Mouse (Mus musculus): Measurements from ENCODE around the gene 1110032F04Rik. TPM values are rescaled to one million over a fixed set of nuclear protein-coding genes. Genes with fewer than 3 reads are reported as not detected.

1110032F04Rik gene
- 3.1 and 3.8 TPM in 2 replicates for polyA plus RNA-seq (2015; fragmentation: Nextera tagmentation; extraction: Ambion mirVana)

- peak; percentile 78 for ATAC-seq
- whole genome bisulfite sequencing, result under 1% methylated on average over 39 of the region's 62 CpGs
- no peaks in the 10 kb centered on the region for H3K36me3 ChIP-seq (ENCODE audit: control insufficient read depth, insufficient read depth)
- peak within 1 kb of the TSS; percentile 78 for H3K4me3 ChIP-seq (replicated peaks; ENCODE audit: low read length)
- H3K27me3 ChIP-seq (replicated peaks; ENCODE audit: control insufficient read depth, insufficient read depth, low read length), result no peaks in the 10 kb centered on the region
- H3K4me1 ChIP-seq (replicated peaks; ENCODE audit: control insufficient read depth, insufficient read depth, low read length), result peaks cover 13% of the 10 kb centered on the region
- H3K4me2 ChIP-seq (ENCODE audit: low read length), result peak within 1 kb of the TSS; percentile 96
- peak within 1 kb of the TSS; percentile 78 for H3K9ac ChIP-seq (replicated peaks; ENCODE audit: low read depth, low read length)
- no peak within 1 kb of the TSS; the same call in 1 of the 2 replicates for H3K27ac ChIP-seq (ENCODE audit: low read length)
- H3K9me3 ChIP-seq (ENCODE audit: control insufficient read depth, low read length), result no peaks in the 10 kb centered on the region
Observed at GRCm38 (mm10) chr3:68869211-68869690, at the start of gene 1110032F04Rik. Gene 1110032F04Rik, plus strand, starts transcription at chr3:68869586.

GRCm38 (mm10) chr3:68821406-68821805, 48.0 kb upstream of the 1110032F04Rik start:
- H3K4me1 ChIP-seq (replicated peaks; ENCODE audit: control insufficient read depth, insufficient read depth, low read length), result peaks cover 24% of the 10 kb centered on the region
- no peaks in the 10 kb centered on the region for H3K9me3 ChIP-seq (ENCODE audit: control insufficient read depth, low read length)
- H3K27ac ChIP-seq (ENCODE audit: low read length), result no peak overlapping the region
- no peak for ATAC-seq
- H3K27me3 ChIP-seq (replicated peaks; ENCODE audit: control insufficient read depth, insufficient read depth, low read length), result no peaks in the 10 kb centered on the region
- H3K9ac ChIP-seq (replicated peaks; ENCODE audit: low read depth, low read length), result no peak overlapping the region
- H3K4me2 ChIP-seq (ENCODE audit: low read length), result no peak overlapping the region
- H3K36me3 ChIP-seq (ENCODE audit: control insufficient read depth, insufficient read depth), result no peaks in the 10 kb centered on the region
- WGBS, result 70% methylated on average over 4 of the region's 4 CpGs
- no peak overlapping the region for H3K4me3 ChIP-seq (replicated peaks; ENCODE audit: low read length)

GRCm38 (mm10) chr3:68821926-68822341, 47.5 kb upstream of the 1110032F04Rik start:
- ATAC-seq, result peak; percentile 66
- WGBS, result 19% methylated on average over 5 of the region's 5 CpGs
- H3K4me3 ChIP-seq (replicated peaks; ENCODE audit: low read length), result no peak overlapping the region
- no peak overlapping the region for H3K4me2 ChIP-seq (ENCODE audit: low read length)
- no peak overlapping the region for H3K9ac ChIP-seq (replicated peaks; ENCODE audit: low read depth, low read length)
- H3K36me3 ChIP-seq (ENCODE audit: control insufficient read depth, insufficient read depth), result no peaks in the 10 kb centered on the region
- no peak overlapping the region for H3K27ac ChIP-seq (ENCODE audit: low read length)
- peaks cover 24% of the 10 kb centered on the region for H3K4me1 ChIP-seq (replicated peaks; ENCODE audit: control insufficient read depth, insufficient read depth, low read length)
- no peaks in the 10 kb centered on the region for H3K27me3 ChIP-seq (replicated peaks; ENCODE audit: control insufficient read depth, insufficient read depth, low read length)
- no peaks in the 10 kb centered on the region for H3K9me3 ChIP-seq (ENCODE audit: control insufficient read depth, low read length)

GRCm38 (mm10) chr3:68823876-68824764, 45.3 kb upstream of the 1110032F04Rik start:
- Histone ChIP-seq H3K4me3 (replicated peaks; ENCODE audit: low read length) (no peak overlapping the region), H3K4me1 (replicated peaks; ENCODE audit: control insufficient read depth, insufficient read depth, low read length) (peaks cover 24% of the 10 kb centered on the region), H3K9ac (replicated peaks; ENCODE audit: low read depth, low read length) (no peak overlapping the region), H3K27me3 (replicated peaks; ENCODE audit: control insufficient read depth, insufficient read depth, low read length) (no peaks in the 10 kb centered on the region), H3K9me3 (ENCODE audit: control insufficient read depth, low read length) (no peaks in the 10 kb centered on the region), H3K36me3 (ENCODE audit: control insufficient read depth, insufficient read depth) (no peaks in the 10 kb centered on the region), H3K27ac (ENCODE audit: low read length) (peak overlapping the region; percentile 59), H3K4me2 (ENCODE audit: low read length) (no peak overlapping the region)
- ATAC-seq, result peak; percentile 92
- WGBS, result 25% methylated on average over 15 of the region's 15 CpGs

GRCm38 (mm10) chr3:68824765-68825090, 44.7 kb upstream of the 1110032F04Rik start:
- no peak overlapping the region for H3K9ac ChIP-seq (replicated peaks; ENCODE audit: low read depth, low read length)

GRCm38 (mm10) chr3:68825151-68825550, 44.2 kb upstream of the 1110032F04Rik start:
- Histone ChIP-seq H3K36me3 (ENCODE audit: control insufficient read depth, insufficient read depth) (no peaks in the 10 kb centered on the region), H3K27me3 (replicated peaks; ENCODE audit: control insufficient read depth, insufficient read depth, low read length) (no peaks in the 10 kb centered on the region), H3K4me2 (ENCODE audit: low read length) (no peak overlapping the region), H3K4me3 (replicated peaks; ENCODE audit: low read length) (no peak overlapping the region), H3K27ac (ENCODE audit: low read length) (peak overlapping the region; percentile 59), H3K9ac (replicated peaks; ENCODE audit: low read depth, low read length) (no peak overlapping the region), H3K9me3 (ENCODE audit: control insufficient read depth, low read length) (no peaks in the 10 kb centered on the region), H3K4me1 (replicated peaks; ENCODE audit: control insufficient read depth, insufficient read depth, low read length) (peaks cover 24% of the 10 kb centered on the region)
- 47% methylated on average over 8 of the region's 8 CpGs for WGBS
- ATAC-seq, result no peak; the same call in 1 of the 2 replicates

More at GRCm38 (mm10) chr3:68824765-68825090, 44.7 kb upstream of the 1110032F04Rik start:
- Histone ChIP-seq H3K36me3 (ENCODE audit: control insufficient read depth, insufficient read depth) (no peaks in the 10 kb centered on the region), H3K4me3 (replicated peaks; ENCODE audit: low read length) (no peak overlapping the region), H3K27me3 (replicated peaks; ENCODE audit: control insufficient read depth, insufficient read depth, low read length) (no peaks in the 10 kb centered on the region), H3K9me3 (ENCODE audit: control insufficient read depth, low read length) (no peaks in the 10 kb centered on the region), H3K27ac (ENCODE audit: low read length) (peak overlapping the region; percentile 59), H3K4me1 (replicated peaks; ENCODE audit: control insufficient read depth, insufficient read depth, low read length) (peaks cover 24% of the 10 kb centered on the region), H3K4me2 (ENCODE audit: low read length) (no peak overlapping the region)
- ATAC-seq, result no peak
- 48% methylated on average over 2 of the region's 2 CpGs for WGBS

- H3K4me3 ChIP-seq (replicated peaks; ENCODE audit: low read length), result no peak overlapping the region
- H3K9me3 ChIP-seq (ENCODE audit: control insufficient read depth, low read length), result no peaks in the 10 kb centered on the region
- H3K4me2 ChIP-seq (ENCODE audit: low read length), result no peak overlapping the region
- H3K27me3 ChIP-seq (replicated peaks; ENCODE audit: control insufficient read depth, insufficient read depth, low read length), result no peaks in the 10 kb centered on the region
- H3K36me3 ChIP-seq (ENCODE audit: control insufficient read depth, insufficient read depth), result no peaks in the 10 kb centered on the region
- H3K4me1 ChIP-seq (replicated peaks; ENCODE audit: control insufficient read depth, insufficient read depth, low read length), result peaks cover 18% of the 10 kb centered on the region
- ATAC-seq, result no peak
- no peak overlapping the region for H3K27ac ChIP-seq (ENCODE audit: low read length)
- H3K9ac ChIP-seq (replicated peaks; ENCODE audit: low read depth, low read length), result no peak overlapping the region
- WGBS, result 90% methylated on average over 5 of the region's 5 CpGs
Observed at GRCm38 (mm10) chr3:68827671-68828070, 41.7 kb upstream of the 1110032F04Rik start.

- no peak for ATAC-seq
- Histone ChIP-seq H3K4me2 (ENCODE audit: low read length) (no peak overlapping the region), H3K4me1 (replicated peaks; ENCODE audit: control insufficient read depth, insufficient read depth, low read length) (peaks cover 2% of the 10 kb centered on the region), H3K9ac (replicated peaks; ENCODE audit: low read depth, low read length) (no peak overlapping the region), H3K27ac (ENCODE audit: low read length) (no peak overlapping the region), H3K9me3 (ENCODE audit: control insufficient read depth, low read length) (no peaks in the 10 kb centered on the region), H3K4me3 (replicated peaks; ENCODE audit: low read length) (no peak overlapping the region), H3K36me3 (ENCODE audit: control insufficient read depth, insufficient read depth) (no peaks in the 10 kb centered on the region), H3K27me3 (replicated peaks; ENCODE audit: control insufficient read depth, insufficient read depth, low read length) (no peaks in the 10 kb centered on the region)
- WGBS, result 91% methylated on average over 3 of the region's 3 CpGs
Observed at GRCm38 (mm10) chr3:68829944-68830343, 39.4 kb upstream of the 1110032F04Rik start.

GRCm38 (mm10) chr3:68836857-68837499, 32.4 kb upstream of the 1110032F04Rik start:
- Histone ChIP-seq H3K27me3 (replicated peaks; ENCODE audit: control insufficient read depth, insufficient read depth, low read length) (no peaks in the 10 kb centered on the region), H3K27ac (ENCODE audit: low read length) (no peak overlapping the region), H3K36me3 (ENCODE audit: control insufficient read depth, insufficient read depth) (no peaks in the 10 kb centered on the region), H3K4me2 (ENCODE audit: low read length) (no peak overlapping the region), H3K4me1 (replicated peaks; ENCODE audit: control insufficient read depth, insufficient read depth, low read length) (peaks cover 5% of the 10 kb centered on the region; the same call in 1 of the 2 replicates), H3K4me3 (replicated peaks; ENCODE audit: low read length) (no peak overlapping the region), H3K9me3 (ENCODE audit: control insufficient read depth, low read length) (no peaks in the 10 kb centered on the region), H3K9ac (replicated peaks; ENCODE audit: low read depth, low read length) (no peak overlapping the region)
- ATAC-seq, result peak; percentile 72
- WGBS, result 49% methylated on average over 6 of the region's 6 CpGs
